Mouse (Mus musculus) cerebellum, adult 11 months (tissue): ENCODE results near the gene Dnase1l1.

Source experiments
- DNase-seq: peaks from one replicate; pipeline ENCODE4 v3.0.0; 2022

Gene Dnase1l1

GRCm38 (mm10) chrX:74269736-74270061 is 12.4 kb downstream of the Dnase1l1 start:
- DNase-seq: no peak

- DNase-seq: no peak
Observed at GRCm38 (mm10) chrX:74257746-74258145, 24.4 kb downstream of the Dnase1l1 start.

- no peak for DNase-seq
Observed at GRCm38 (mm10) chrX:74254888-74255565, 27.1 kb downstream of the Dnase1l1 start.

- peak; percentile 83 for DNase-seq
Observed at GRCm38 (mm10) chrX:74254153-74254887, 27.8 kb downstream of the Dnase1l1 start, which contains the start of gene Emd. Emd (plus strand) TSS chrX:74254687.

GRCm38 (mm10) chrX:74249615-74250014 is 32.5 kb downstream of the Dnase1l1 start, which contains the start of gene Flna:
Flna (minus strand) TSS chrX:74249820.
- peak; percentile 67 for DNase-seq

GRCm38 (mm10) chrX:74248651-74249050 is 33.5 kb downstream of the Dnase1l1 start:
- peak; percentile 44 for DNase-seq

GRCm38 (mm10) chrX:74246693-74247092 is 35.4 kb downstream of the Dnase1l1 start:
- DNase-seq: no peak

GRCm38 (mm10) chrX:74246213-74246681 is 35.9 kb downstream of the Dnase1l1 start:
- peak; percentile 78 for DNase-seq

- DNase-seq: peak; percentile 69
Observed at GRCm38 (mm10) chrX:74245687-74246086, 36.5 kb downstream of the Dnase1l1 start.

GRCm38 (mm10) chrX:74245107-74245506 is 37.0 kb downstream of the Dnase1l1 start:
- no peak for DNase-seq

GRCm38 (mm10) chrX:74244614-74245083 is 37.5 kb downstream of the Dnase1l1 start:
- no peak for DNase-seq

GRCm38 (mm10) chrX:74243807-74244206 is 38.3 kb downstream of the Dnase1l1 start:
- DNase-seq: no peak

GRCm38 (mm10) chrX:74243396-74243795 is 38.7 kb downstream of the Dnase1l1 start:
- no peak for DNase-seq

GRCm38 (mm10) chrX:74240332-74240731 is 41.8 kb downstream of the Dnase1l1 start:
- no peak for DNase-seq

- no peak for DNase-seq
Observed at GRCm38 (mm10) chrX:74233196-74233595, 48.9 kb downstream of the Dnase1l1 start.

- DNase-seq: no peak
Observed at GRCm38 (mm10) chrX:74230038-74230437, 52.1 kb downstream of the Dnase1l1 start.
